Mouse (Mus musculus) gastrocnemius, adult 8-10 months (tissue): Measurements from ENCODE around the gene Yaf2. TPM values are rescaled to one million over a fixed set of nuclear protein-coding genes. Genes with fewer than 3 reads are reported as not detected.
"Not testable (repeated sequence)": the region's sequence is repeated elsewhere in the genome, so short reads cannot be mapped to it uniquely, and the experiment has no call there.

Experiments
- DNase-seq, 2 experiments: peaks; one replicate each; pipeline ENCODE4 v3.0.0; 2022; ENCODE audit warnings: low spot score in 2 of 2
- total RNA-seq, 4 experiments: library from RNA; stranded (reverse); gene quantifications; 2 replicates each; pipeline ENCODE4 v1.2.4; 2022

Gene Yaf2
- total RNA-seq, result 10 to 100 TPM; 20.6 to 26.8 (median 23.3) TPM

GRCm38 (mm10) chr15:93336925-93337761, at the start of gene Yaf2:
Gene Yaf2 (minus strand): TSS chr15:93336935.
- peak; percentile 72 to 80 for DNase-seq

- DNase-seq, result no peak
Observed at GRCm38 (mm10) chr15:93381337-93381736, 44.6 kb upstream of the Yaf2 start.

- DNase-seq, result no peak
Observed at GRCm38 (mm10) chr15:93379177-93379576, 42.4 kb upstream of the Yaf2 start.

GRCm38 (mm10) chr15:93375696-93376095, 39.0 kb upstream of the Yaf2 start:
- no peak for DNase-seq

DNA sequence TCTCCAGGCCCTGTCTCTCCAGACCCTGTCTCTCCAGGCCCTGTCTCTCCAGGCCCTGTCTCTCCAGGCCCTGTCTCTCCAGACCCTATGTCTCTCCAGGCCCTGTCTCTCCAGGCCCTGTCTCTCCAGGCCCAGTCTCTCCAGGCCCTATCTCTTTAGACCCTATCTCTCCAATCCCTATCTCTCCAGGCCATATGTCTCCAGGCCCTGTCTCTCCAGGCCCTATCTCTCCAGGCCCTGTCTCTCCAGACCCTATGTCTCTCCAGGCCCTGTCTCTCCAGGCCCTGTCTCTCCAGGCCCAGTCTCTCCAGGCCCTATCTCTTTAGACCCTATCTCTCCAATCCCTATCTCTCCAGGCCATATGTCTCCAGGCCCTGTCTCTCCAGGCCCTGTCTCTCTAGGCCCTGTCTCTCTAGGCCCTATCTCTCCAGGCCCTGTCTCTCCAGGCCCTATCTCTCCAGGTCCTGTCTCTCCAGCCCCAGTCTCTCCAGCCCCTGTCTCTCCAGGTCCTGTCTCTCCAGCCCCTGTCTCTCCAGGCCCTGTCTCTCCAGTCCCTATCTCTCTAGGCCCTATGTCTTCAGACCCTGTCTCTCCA, 35.9 kb upstream of the Yaf2 start:
- not testable (repeated sequence) for DNase-seq

- DNase-seq, result no peak
Observed at GRCm38 (mm10) chr15:93371838-93372237, 35.1 kb upstream of the Yaf2 start.

GRCm38 (mm10) chr15:93368558-93368957, 31.8 kb upstream of the Yaf2 start:
- DNase-seq, result no peak

DNA sequence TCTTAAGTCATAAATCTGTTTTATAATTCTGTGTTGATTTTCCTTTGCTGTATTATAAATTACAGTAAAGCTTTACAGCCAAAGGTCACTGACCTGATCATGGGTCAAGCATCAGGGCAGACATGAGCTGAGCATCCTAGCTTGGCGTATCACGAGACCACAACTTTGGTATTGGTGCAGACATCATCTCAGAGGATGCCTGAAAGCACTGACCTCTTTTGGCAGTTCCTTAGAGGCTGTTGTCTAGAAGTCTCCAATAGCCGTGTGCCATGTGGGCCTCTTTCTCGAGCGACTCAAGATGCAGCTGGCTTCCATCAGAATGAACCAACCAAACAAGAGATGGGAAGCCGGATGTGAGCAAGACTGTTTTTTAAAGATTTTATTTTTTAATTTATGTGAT, 28.8 kb upstream of the Yaf2 start:
- DNase-seq, result no peak

GRCm38 (mm10) chr15:93358346-93359095, 21.8 kb upstream of the Yaf2 start:
- DNase-seq, result no peak

DNA sequence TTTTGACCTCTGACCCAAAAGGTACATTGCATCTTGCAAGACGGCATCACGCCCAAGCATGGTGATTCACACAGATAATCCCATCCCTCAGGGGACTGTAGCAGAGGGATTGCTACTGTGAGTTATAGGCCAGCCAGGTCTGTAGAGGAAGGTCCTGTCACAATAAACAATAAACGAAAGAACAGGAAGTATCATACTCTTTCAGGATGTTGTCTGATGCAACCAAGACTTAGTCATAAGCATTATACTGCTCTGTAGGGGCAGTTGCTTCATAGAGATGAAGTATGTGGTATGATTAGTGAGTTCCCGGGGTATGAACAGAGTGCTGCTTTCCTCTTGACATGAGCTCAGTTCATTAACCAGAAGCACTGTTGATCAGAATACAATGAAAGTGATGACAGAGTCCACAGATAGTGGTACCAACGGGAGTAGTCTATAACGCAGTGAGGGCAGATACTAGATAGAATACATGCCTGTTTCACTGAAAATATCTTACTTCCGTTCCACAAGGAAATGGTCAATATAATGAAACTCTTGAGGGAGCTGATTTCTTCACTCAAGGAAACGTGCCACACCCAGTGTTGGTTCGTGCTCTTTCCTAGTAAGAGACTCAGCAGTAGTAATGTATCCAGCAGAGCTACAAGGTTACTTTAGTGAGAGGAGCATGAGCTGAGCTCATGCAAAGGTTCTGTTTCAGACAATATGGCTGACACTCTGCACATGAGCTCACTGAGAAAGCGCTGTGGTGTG, 4.1 kb upstream of the Yaf2 start:
- no peak for DNase-seq

GRCm38 (mm10) chr15:93336658-93336924, 144 bp downstream of the Yaf2 start:
- DNase-seq, result no peak

DNA sequence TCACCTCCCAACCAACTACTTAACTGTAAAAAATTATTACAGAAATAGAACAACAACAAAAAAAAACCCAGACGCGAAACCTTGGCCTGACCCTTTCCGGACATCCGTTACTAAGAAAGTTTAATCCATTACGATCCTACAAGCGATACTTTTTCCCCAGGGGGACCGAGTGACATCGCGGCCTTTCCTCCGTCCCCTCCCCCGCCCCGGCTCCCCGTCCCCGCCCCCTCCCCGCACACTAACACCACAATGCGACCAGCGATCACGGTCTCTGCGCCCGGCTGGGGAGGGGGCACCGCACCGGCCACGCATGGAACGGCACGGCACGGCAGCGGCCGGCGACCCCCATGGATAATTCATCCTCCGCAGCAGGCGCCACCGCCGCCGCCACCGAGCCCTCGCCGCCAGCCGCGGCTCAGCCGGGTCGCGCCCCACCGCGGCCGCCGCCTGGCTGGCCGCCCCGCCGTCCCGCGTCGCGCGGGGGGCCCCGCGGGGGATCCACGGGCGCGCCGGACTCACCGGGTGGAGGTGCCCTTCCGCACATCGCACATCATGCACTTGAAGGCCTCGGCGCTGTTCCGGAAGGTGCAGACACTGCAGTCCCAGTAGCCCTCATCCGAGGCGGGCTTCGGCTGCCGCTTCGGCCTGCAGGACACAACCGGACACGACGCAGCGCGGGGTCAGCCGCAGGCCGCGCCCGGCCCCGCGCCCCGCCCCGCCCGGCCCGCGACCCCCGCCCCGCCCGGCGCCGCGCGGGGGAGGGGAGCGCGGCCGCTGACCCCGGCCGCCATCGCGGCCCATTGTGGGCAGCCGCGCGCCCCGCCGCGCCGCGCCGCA, 696 bp downstream of the Yaf2 start:
- peak in 1 of 2 experiments; percentile 23 for DNase-seq

- DNase-seq, result no peak
Observed at GRCm38 (mm10) chr15:93331256-93331655, 5.5 kb downstream of the Yaf2 start.

DNA sequence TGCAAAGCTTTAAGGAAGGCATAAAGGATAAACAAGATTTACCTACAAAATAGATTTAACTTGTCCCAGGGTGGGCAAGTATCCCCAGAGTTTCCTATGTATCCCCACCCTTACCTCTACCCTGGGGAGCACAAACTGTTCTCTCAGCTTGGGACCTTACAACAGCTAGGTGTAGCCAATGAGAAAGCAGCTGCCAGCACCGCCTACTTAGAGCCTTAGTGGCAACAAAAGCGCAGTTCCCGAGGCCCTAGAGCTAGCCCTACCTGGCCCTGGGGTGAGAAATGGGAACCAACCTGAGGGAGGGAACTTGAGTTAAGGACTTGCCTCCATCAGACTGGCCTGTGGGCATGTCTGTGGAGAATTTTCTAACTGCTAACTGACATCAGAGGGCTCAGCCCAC, 9.5 kb downstream of the Yaf2 start:
- no peak for DNase-seq

GRCm38 (mm10) chr15:93326651-93327050, 10.1 kb downstream of the Yaf2 start:
- peak in 1 of 2 experiments; percentile 26 for DNase-seq

DNA sequence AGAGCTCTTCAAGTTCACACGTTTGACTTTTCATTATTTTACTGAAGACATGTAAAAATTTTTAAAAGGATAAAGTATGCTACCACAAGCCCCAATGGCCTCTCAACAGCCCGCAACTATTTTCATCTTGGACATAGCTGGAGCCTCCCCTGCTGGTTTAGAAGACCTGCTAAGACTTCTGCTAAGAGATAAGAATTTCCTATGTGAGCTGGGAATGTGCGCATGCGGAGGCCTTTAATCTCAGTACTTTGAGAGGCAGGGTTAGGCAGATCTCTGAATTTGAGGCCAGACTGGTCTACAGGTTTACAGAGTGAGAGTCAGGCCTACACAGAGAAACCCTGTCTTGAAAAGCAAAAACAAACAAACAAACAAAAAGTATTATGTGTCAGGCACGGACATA, 11.4 kb downstream of the Yaf2 start:
- no peak for DNase-seq

DNA sequence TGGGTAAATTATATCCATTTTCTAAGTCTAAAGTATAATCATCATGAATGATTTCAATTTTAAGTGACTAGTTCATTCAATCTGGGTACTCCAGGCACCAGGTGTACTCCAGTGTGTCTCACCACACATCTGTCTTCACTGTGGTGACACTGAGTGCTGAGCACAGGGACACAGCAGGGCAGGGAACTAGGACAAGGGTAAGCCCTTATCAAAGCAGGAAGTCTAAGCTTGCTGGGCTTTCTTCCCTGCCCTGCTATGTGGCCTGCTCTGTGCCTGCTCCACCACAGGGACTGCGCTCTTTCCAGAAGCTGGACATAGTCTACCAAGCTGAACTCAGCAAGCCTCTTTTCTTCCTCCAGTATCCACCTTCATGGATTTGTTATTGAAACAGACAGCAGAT, 18.0 kb downstream of the Yaf2 start:
- DNase-seq, result no peak

- DNase-seq, result not testable (repeated sequence)
Observed at GRCm38 (mm10) chr15:93310304-93310703, 26.4 kb downstream of the Yaf2 start.

GRCm38 (mm10) chr15:93298197-93298596, 38.5 kb downstream of the Yaf2 start:
- no peak for DNase-seq

GRCm38 (mm10) chr15:93294483-93294882, 42.3 kb downstream of the Yaf2 start:
- no peak for DNase-seq

GRCm38 (mm10) chr15:93288321-93288720, 48.4 kb downstream of the Yaf2 start:
- no peak for DNase-seq
